Mouse (Mus musculus) ES-Bruce4 (cell line): ENCODE data around the gene Deaf1. TPM values are rescaled to one million over a fixed set of nuclear protein-coding genes. Genes with fewer than 3 reads are reported as not detected.
A peak's percentile ranks its signal among the peaks of the same experiment; 100 is the strongest.
"Not testable (repeated sequence)": the region's sequence is repeated elsewhere in the genome, so short reads cannot be mapped to it uniquely, and the experiment has no call there.

Source experiments
- H3K27ac ChIP-seq: 2 replicates; pipeline ENCODE4 v1.5.1; 2012; ENCODE audit warnings: low read length, inconsistent platforms; ENCODE audit not compliant: insufficient read depth
- H3K27me3 ChIP-seq: 2 replicates; pipeline ENCODE4 v1.6.1; 2012; ENCODE audit warnings: mild to moderate bottlenecking, low read length, inconsistent platforms; ENCODE audit not compliant: control insufficient read depth, poor library complexity, insufficient read depth, severe bottlenecking
- H3K36me3 ChIP-seq: 2 replicates; pipeline ENCODE4 v1.6.1; 2012; ENCODE audit warnings: inconsistent platforms, mild to moderate bottlenecking, low read length, moderate library complexity; ENCODE audit not compliant: control insufficient read depth, poor library complexity, insufficient read depth, severe bottlenecking
- H3K4me1 ChIP-seq: one replicate; pipeline ENCODE4 v1.8.1; 2011; ENCODE audit warnings: low read length; ENCODE audit not compliant: control insufficient read depth, insufficient read depth
- H3K4me3 ChIP-seq: 2 replicates; pipeline ENCODE4 v1.5.1; 2011; ENCODE audit warnings: low read depth, mild to moderate bottlenecking, low read length
- H3K9ac ChIP-seq: 2 replicates; pipeline ENCODE4 v1.6.1; 2012; ENCODE audit warnings: low read depth, mild to moderate bottlenecking, inconsistent platforms; ENCODE audit not compliant: poor library complexity, severe bottlenecking
- H3K9me3 ChIP-seq: replicated peaks from 2 replicates; pipeline ENCODE4 v1.6.1; 2012; ENCODE audit warnings: mild to moderate bottlenecking, low read length, inconsistent platforms; ENCODE audit not compliant: control insufficient read depth, poor library complexity, insufficient read depth, severe bottlenecking
- CTCF ChIP-seq: IDR thresholded peaks from one replicate; pipeline ENCODE4 v1.8.1; 2011; ENCODE audit warnings: low read depth, low read length
- EP300 ChIP-seq: IDR thresholded peaks from 2 replicates; pipeline ENCODE4 v1.6.1; 2011; ENCODE audit warnings: low read depth, low read length; ENCODE audit not compliant: insufficient read depth
- POLR2A ChIP-seq: IDR thresholded peaks from one replicate; pipeline ENCODE4 v1.8.1; 2011; ENCODE audit warnings: low read length; ENCODE audit not compliant: insufficient read depth
- polyA plus RNA-seq: library from polyadenylated mRNA; stranded (reverse); fragments of >200 nt; gene quantifications from 2 replicates; pipeline ENCODE4 v1.2.4, GENCODE M21; 2011; ENCODE audit warnings: low read depth; ENCODE audit not compliant: missing spikeins, insufficient read depth, insufficient read length

Deaf1 gene
- polyA plus RNA-seq, 1 experiment, result 79.4 TPM

DNA sequence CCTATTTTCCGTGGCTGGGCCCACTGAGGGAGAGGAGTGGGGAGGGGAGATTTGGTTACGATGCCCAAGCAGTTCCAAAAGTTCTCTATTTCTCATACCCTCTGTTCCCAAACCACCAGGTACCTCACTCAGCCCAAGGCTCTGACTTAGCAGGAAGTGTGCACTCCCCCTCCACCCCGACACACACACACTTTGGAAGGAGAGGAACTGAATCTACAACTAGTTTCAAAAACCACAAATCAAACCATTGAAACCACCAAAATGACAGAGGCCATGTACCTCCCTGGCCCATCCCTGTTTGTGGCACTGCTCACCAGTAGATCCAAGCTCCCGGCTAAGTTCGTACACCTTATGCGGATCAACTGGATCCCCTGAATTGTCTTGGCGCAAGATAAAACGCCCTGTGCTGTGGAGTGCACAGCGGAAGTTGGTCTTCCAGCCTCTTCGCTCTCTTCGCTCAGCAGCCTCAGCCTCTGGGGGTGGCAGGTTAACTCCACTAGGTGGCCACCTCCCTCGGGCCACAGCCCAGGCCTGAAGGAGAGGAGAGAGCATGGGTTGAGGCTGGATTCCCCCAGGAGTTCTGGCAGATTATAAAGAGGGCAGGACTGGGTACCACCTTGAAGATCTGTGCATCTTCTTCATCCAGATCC, 62.6 kb downstream of the Deaf1 start:
- no peak overlapping the region for H3K27ac ChIP-seq
- no peak overlapping the region for H3K9ac ChIP-seq
- H3K4me3 ChIP-seq, result no peak overlapping the region
- H3K36me3 ChIP-seq, result peaks cover 25% of the 10 kb centered on the region
- H3K9me3 ChIP-seq, result no peaks in the 10 kb centered on the region
- no peaks in the 10 kb centered on the region for H3K4me1 ChIP-seq
- TF ChIP-seq CTCF (peak; percentile 30), POLR2A (no peak)
- H3K27me3 ChIP-seq, result no peaks in the 10 kb centered on the region

DNA sequence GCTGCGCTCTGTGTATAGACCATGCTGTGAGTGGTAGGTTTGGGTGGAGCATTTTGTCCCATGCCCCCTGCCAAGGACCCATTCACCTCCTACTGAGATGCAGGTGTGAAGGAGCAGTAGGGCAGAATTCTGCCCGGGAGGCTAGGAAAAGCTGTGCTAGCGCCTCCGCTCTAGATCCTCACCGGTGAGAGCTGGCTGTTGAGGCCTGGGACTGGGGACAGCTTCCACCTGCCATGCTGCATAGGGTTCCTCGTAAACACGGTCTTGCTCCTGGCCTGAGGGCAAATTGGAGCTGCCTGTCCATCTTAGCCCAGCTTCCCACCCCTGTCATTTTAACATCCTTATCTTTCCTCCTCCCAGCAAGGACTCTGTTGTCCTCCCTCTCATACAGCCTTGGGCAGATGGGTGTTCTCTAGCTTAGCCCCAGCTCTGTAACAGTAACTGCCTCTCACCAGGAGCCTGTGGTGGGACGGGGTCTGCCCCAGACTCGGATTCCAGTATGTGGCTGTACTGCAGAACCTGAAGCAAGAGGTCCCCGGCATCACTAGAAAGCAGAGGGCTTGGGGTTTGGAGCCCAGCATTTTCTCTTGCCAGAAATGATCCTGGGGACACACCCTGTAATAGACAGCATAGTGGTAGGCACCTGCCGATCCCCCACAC, 63.3 kb downstream of the Deaf1 start:
- Histone ChIP-seq H3K27me3 (no peaks in the 10 kb centered on the region), H3K27ac (no peak overlapping the region), H3K9me3 (no peaks in the 10 kb centered on the region), H3K36me3 (peaks cover 31% of the 10 kb centered on the region), H3K4me1 (no peaks in the 10 kb centered on the region), H3K9ac (no peak overlapping the region), H3K4me3 (no peak overlapping the region)
- TF ChIP-seq POLR2A (no peak), EP300 (no peak), CTCF (no peak)

DNA sequence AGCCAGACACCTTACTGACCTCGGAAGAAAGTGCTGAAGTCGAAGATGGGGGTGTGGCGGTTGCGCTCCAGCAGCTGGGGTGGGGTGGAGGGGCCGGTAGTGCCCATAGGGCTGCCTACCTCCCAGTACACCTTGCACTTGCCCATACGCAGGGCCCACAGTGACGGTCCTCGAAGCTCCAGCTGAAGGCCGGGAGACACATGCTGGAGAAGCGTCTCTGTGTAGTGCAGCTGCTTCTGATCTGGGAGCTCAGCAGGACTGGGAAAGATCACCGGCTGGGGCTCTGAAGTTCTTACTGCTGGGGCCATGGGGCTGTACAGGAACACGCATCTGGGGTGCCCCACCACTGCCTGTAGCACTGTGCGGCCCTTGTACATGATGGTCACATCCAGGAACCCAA, 63.9 kb downstream of the Deaf1 start:
- Histone ChIP-seq H3K9me3 (no peaks in the 10 kb centered on the region), H3K4me3 (no peak overlapping the region), H3K4me1 (no peaks in the 10 kb centered on the region), H3K27ac (no peak overlapping the region), H3K36me3 (peaks cover 35% of the 10 kb centered on the region), H3K9ac (no peak overlapping the region), H3K27me3 (no peaks in the 10 kb centered on the region)
- TF ChIP-seq EP300 (no peak), POLR2A (no peak), CTCF (no peak)

DNA sequence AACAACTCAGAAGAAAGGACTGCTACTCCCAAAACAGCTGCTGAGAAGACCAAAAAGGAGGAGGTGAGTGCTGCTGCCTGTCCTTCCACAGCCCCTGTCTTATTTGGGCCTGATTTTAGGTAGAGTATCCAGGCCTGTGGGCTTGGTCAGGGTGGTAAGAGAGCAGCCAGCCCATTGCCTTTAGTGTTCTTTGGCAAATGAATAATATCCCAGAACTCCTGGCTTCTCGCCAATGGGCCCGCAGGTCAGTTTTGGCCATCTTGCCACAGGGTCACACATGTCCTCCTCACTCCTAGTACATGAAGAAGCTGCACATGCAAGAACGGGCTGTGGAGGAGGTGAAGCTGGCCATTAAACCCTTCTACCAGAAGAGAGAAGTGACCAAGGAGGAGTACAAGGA, 66.0 kb downstream of the Deaf1 start:
- Histone ChIP-seq H3K4me3 (no peak overlapping the region), H3K27ac (no peak overlapping the region), H3K27me3 (no peaks in the 10 kb centered on the region), H3K9ac (no peak overlapping the region), H3K4me1 (no peaks in the 10 kb centered on the region), H3K36me3 (peaks cover 56% of the 10 kb centered on the region), H3K9me3 (no peaks in the 10 kb centered on the region)
- no peak for TF ChIP-seq CTCF
- TF ChIP-seq EP300, result no peak
- TF ChIP-seq POLR2A, result no peak

DNA sequence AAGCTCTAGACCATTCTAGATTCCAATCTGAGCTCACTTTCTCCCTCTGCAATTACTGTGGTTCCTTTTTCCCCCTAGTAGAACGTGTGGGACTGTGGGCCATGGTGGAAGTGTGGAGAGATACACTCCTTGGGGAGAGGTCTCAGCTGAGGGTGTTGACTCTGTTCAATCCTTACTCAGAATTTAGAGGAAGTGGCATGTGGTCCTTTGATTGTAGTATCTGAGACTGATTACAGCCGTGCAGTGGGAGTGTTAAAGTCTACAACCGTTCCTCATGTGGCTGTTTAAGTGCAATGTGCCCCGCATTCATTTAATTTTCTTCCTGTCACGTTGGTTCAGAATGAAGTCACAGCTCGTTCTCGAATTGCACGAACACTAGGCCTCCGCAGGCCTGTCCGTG, 71.3 kb downstream of the Deaf1 start:
- H3K4me3 ChIP-seq, result no peak overlapping the region
- TF ChIP-seq POLR2A (no peak), EP300 (no peak)
- H3K27ac ChIP-seq, result no peak overlapping the region
- no peaks in the 10 kb centered on the region for H3K4me1 ChIP-seq
- H3K36me3 ChIP-seq, result peaks cover 83% of the 10 kb centered on the region
- no peak overlapping the region for H3K9ac ChIP-seq
- H3K9me3 ChIP-seq, result no peaks in the 10 kb centered on the region
- no peaks in the 10 kb centered on the region for H3K27me3 ChIP-seq

DNA sequence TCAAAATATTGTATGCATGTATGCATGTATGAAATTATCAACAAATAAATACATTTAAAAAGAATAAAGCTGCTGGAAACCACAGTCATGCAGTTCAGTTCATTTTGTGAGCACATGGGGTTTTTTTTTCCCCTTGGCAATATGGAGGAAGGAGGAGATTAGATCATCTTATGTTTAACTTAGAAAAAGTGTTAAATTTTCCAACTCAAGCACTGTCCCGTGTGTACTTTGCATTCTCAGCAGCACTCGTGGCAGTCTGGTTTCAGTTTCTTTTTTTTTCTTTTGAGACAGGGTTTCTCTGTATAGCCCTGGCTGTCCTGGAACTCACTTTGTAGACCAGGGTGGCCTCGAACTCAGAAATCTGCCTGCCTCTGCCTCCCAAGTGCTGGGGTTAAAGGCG, 77.0 kb downstream of the Deaf1 start:
- H3K4me1 ChIP-seq, H3K9ac ChIP-seq, H3K27ac ChIP-seq, H3K9me3 ChIP-seq, H3K4me3 ChIP-seq, H3K27me3 ChIP-seq: not testable (repeated sequence)
- H3K36me3 ChIP-seq, result peaks cover 85% of the 10 kb centered on the region

Other genes starting within 250 kb of the Deaf1 start
- gene Pkp3, start 249.5 kb downstream of the Deaf1 start, polyA plus RNA-seq, result 19.6 and 22.0 TPM in 2 replicates
- gene Sigirr, start 227.1 kb downstream of the Deaf1 start, polyA plus RNA-seq, result 15.4 and 23.2 TPM in 2 replicates
- 19.1 and 22.1 TPM in 2 replicates for gene Ano9, start 209.9 kb downstream of the Deaf1 start, polyA plus RNA-seq
- gene Ptdss2, start 205.3 kb downstream of the Deaf1 start, polyA plus RNA-seq, result 42.5 and 55.3 TPM in 2 replicates
- 44.8 and 48.5 TPM in 2 replicates for gene Rnh1, start 154.8 kb downstream of the Deaf1 start, polyA plus RNA-seq
- gene Hras, start 133.7 kb downstream of the Deaf1 start, polyA plus RNA-seq, result 50.5 and 51.8 TPM in 2 replicates
- gene Lrrc56, start 133.5 kb downstream of the Deaf1 start, polyA plus RNA-seq, result 3.3 and 3.4 TPM in 2 replicates
- 5.9 and 6.6 TPM in 2 replicates for gene Lmntd2, start 113.6 kb downstream of the Deaf1 start, polyA plus RNA-seq
- gene Rassf7, start 111.8 kb downstream of the Deaf1 start, polyA plus RNA-seq, result 29.6 and 36.3 TPM in 2 replicates
- 99.5 and 99.9 TPM in 2 replicates for gene Phrf1, start 98.9 kb downstream of the Deaf1 start, polyA plus RNA-seq
- 0.57 TPM in 1 of 2 replicates, not detected in the other for gene Irf7, start 61.2 kb downstream of the Deaf1 start, polyA plus RNA-seq
- gene Cdhr5, start 50.9 kb downstream of the Deaf1 start, polyA plus RNA-seq, result not detected in 2 replicates
- gene Sct, start 48.6 kb downstream of the Deaf1 start, polyA plus RNA-seq, result 7.4 and 8.5 TPM in 2 replicates
- 0.21 and 0.65 TPM in 2 replicates for gene Drd4, start 35.7 kb downstream of the Deaf1 start, polyA plus RNA-seq
- 7.0 and 8.2 TPM in 2 replicates for gene Tmem80, start within 50 bp of the Deaf1 start, polyA plus RNA-seq
- gene Eps8l2, start 11.2 kb upstream of the Deaf1 start, polyA plus RNA-seq, result 39.8 and 46.0 TPM in 2 replicates
- 210 and 226 TPM in 2 replicates for gene Taldo1, start 64.5 kb upstream of the Deaf1 start, polyA plus RNA-seq
- gene Gatd1, start 86.4 kb upstream of the Deaf1 start, polyA plus RNA-seq, result 36.7 and 45.4 TPM in 2 replicates
- gene Cend1, start 101.8 kb upstream of the Deaf1 start, polyA plus RNA-seq, result 1.3 and 2.2 TPM in 2 replicates
- 16.3 and 19.9 TPM in 2 replicates for gene Slc25a22, start 110.2 kb upstream of the Deaf1 start, polyA plus RNA-seq
- 22.1 and 27.6 TPM in 2 replicates for gene Pidd1, start 116.3 kb upstream of the Deaf1 start, polyA plus RNA-seq
- gene Rplp2, start 119.7 kb upstream of the Deaf1 start, polyA plus RNA-seq, result 2,328 and 2,759 TPM in 2 replicates
- gene Pnpla2, start 127.5 kb upstream of the Deaf1 start, polyA plus RNA-seq, result 33.3 and 43.5 TPM in 2 replicates
- 13.5 and 14.0 TPM in 2 replicates for gene Cracr2b, start 133.4 kb upstream of the Deaf1 start, polyA plus RNA-seq
- 99.0 and 107 TPM in 2 replicates for gene Cd151, start 139.7 kb upstream of the Deaf1 start, polyA plus RNA-seq
- gene Polr2l, start 147.4 kb upstream of the Deaf1 start, polyA plus RNA-seq, result 12.1 and 15.3 TPM in 2 replicates
- gene Tspan4, start 147.6 kb upstream of the Deaf1 start, polyA plus RNA-seq, result 37.4 and 39.9 TPM in 2 replicates
- gene Chid1, start 212.2 kb upstream of the Deaf1 start, polyA plus RNA-seq, result 14.9 and 16.7 TPM in 2 replicates
- 102 and 108 TPM in 2 replicates for gene Ap2a2, start 234.5 kb upstream of the Deaf1 start, polyA plus RNA-seq